Mouse (Mus musculus) CH12.LX (cell line): Measurements from ENCODE around the gene Ghitm. TPM values are rescaled to one million over a fixed set of nuclear protein-coding genes. Genes with fewer than 3 reads are reported as not detected.

Source experiments
- DNase-seq: peaks from one replicate; pipeline ENCODE4 v3.0.0-alpha.2; 2013; ENCODE audit errors: extremely low read depth
- H3K27ac ChIP-seq: 2 replicates; pipeline ENCODE4 v1.5.1; 2012; ENCODE audit warnings: low read depth, mild to moderate bottlenecking, control low read depth, moderate library complexity; ENCODE audit not compliant: insufficient read depth
- H3K27me3 ChIP-seq: replicated peaks from 2 replicates; pipeline ENCODE3; 2012; ENCODE audit warnings: inconsistent platforms
- H3K36me3 ChIP-seq, 2 experiments: replicated peaks in 1 of 2; 2 replicates each; pipeline versions ENCODE3 to v1.6.1; 2012; ENCODE audit warnings: inconsistent platforms in 1 of 2, low read length in 1 of 2, mild to moderate bottlenecking in 1 of 2, mixed read lengths in 1 of 2, moderate library complexity in 1 of 2; ENCODE audit not compliant: control insufficient read depth in 1 of 2, insufficient read depth in 1 of 2
- H3K4me1 ChIP-seq, 2 experiments: 2 replicates each; pipeline ENCODE4 v1.6.1; 2012; ENCODE audit warnings: inconsistent platforms in 1 of 2, moderate library complexity in 1 of 2; ENCODE audit not compliant: insufficient read depth in 2 of 2, control insufficient read depth in 1 of 2
- H3K4me2 ChIP-seq: 2 replicates; pipeline ENCODE4 v1.6.1; 2012; ENCODE audit warnings: low read depth, mild to moderate bottlenecking, control low read depth; ENCODE audit not compliant: poor library complexity, insufficient read depth, severe bottlenecking
- H3K4me3 ChIP-seq, 3 experiments: fragments of 150-350 bp in 1 of 3; sonication (generic) in 1 of 3; replicated peaks in 1 of 3; 2 replicates each; pipeline versions ENCODE3 to v1.5.1; 2011 to 2012; ENCODE audit warnings: low read depth in 2 of 3, low read length in 2 of 3, mild to moderate bottlenecking in 2 of 3, moderate library complexity in 2 of 3, control low read depth in 1 of 3, improper control_type of control experiment in 1 of 3, inconsistent platforms in 1 of 3, mixed read lengths in 1 of 3; ENCODE audit not compliant: poor library complexity in 1 of 3
- H3K79me2 ChIP-seq: replicated peaks from 2 replicates; pipeline ENCODE4 v1.6.1; 2012; ENCODE audit warnings: mild to moderate bottlenecking, moderate library complexity; ENCODE audit not compliant: control insufficient read depth, poor library complexity, insufficient read depth, severe bottlenecking; ENCODE audit errors: extremely low read depth
- H3K9ac ChIP-seq: 2 replicates; pipeline ENCODE4 v1.6.1; 2012; ENCODE audit warnings: low read depth, mild to moderate bottlenecking, control low read depth, moderate library complexity; ENCODE audit not compliant: insufficient read depth
- H3K9me3 ChIP-seq: replicated peaks from 2 replicates; pipeline ENCODE3; 2012; ENCODE audit warnings: low read length, inconsistent platforms, mixed read lengths
- BHLHE40 ChIP-seq: IDR thresholded peaks from 2 replicates; pipeline ENCODE4 v1.6.1; 2011; ENCODE audit warnings: mild to moderate bottlenecking, low read depth, low read length, improper control_type of control experiment
- CHD2 ChIP-seq: IDR thresholded peaks from 2 replicates; pipeline ENCODE4 v1.6.1; 2011; ENCODE audit warnings: low read length, improper control_type of control experiment
- CTCF ChIP-seq, 2 experiments: IDR thresholded peaks in 1 of 2; conservative IDR thresholded peaks in 1 of 2; 2 replicates each; pipeline ENCODE4 v1.5.1; 2011 to 2012; ENCODE audit warnings: low read depth in 2 of 2, low read length in 2 of 2, improper control_type of control experiment in 1 of 2, inconsistent platforms in 1 of 2, mild to moderate bottlenecking in 1 of 2, moderate library complexity in 1 of 2
- ELF1 ChIP-seq: IDR thresholded peaks from 2 replicates; pipeline ENCODE4 v1.6.1; 2014; ENCODE audit warnings: low read depth, mild to moderate bottlenecking, inconsistent platforms, low read length, improper control_type of control experiment
- HCFC1 ChIP-seq: IDR thresholded peaks from 2 replicates; pipeline ENCODE4 v1.6.1; 2012; ENCODE audit warnings: low read depth, mild to moderate bottlenecking, inconsistent platforms, low read length, improper control_type of control experiment
- KAT2A ChIP-seq: IDR thresholded peaks from 2 replicates; pipeline ENCODE4 v1.6.1; 2012; ENCODE audit warnings: low read length, improper control_type of control experiment, inconsistent platforms; ENCODE audit not compliant: insufficient replicate concordance
- MAX ChIP-seq: IDR thresholded peaks from 2 replicates; pipeline ENCODE4 v1.6.1; 2011; ENCODE audit warnings: low read length, improper control_type of control experiment
- MAZ ChIP-seq: IDR thresholded peaks from 2 replicates; pipeline ENCODE4 v1.6.1; 2012; ENCODE audit warnings: low read depth, mild to moderate bottlenecking, inconsistent platforms, low read length, improper control_type of control experiment, moderate library complexity
- MEF2A ChIP-seq: IDR thresholded peaks from 2 replicates; pipeline ENCODE4 v1.6.1; 2014; ENCODE audit warnings: low read depth, mild to moderate bottlenecking, inconsistent platforms, low read length, improper control_type of control experiment, borderline replicate concordance
- NELFE ChIP-seq: IDR thresholded peaks from 2 replicates; pipeline ENCODE4 v1.6.1; 2011; ENCODE audit warnings: low read depth, low read length, improper control_type of control experiment
- PAX5 ChIP-seq: IDR thresholded peaks from 2 replicates; pipeline ENCODE4 v1.6.1; 2012; ENCODE audit warnings: low read length, inconsistent platforms, mixed read lengths
- POLR2AphosphoS2 ChIP-seq: IDR thresholded peaks from 2 replicates; pipeline ENCODE4 v1.6.1; 2011; ENCODE audit warnings: low read depth, low read length, improper control_type of control experiment
- RAD21 ChIP-seq: IDR thresholded peaks from 2 replicates; pipeline ENCODE4 v1.6.1; 2011; ENCODE audit warnings: low read depth, mild to moderate bottlenecking, low read length, improper control_type of control experiment, moderate library complexity
- RCOR1 ChIP-seq: conservative IDR thresholded peaks from 2 replicates; pipeline ENCODE4 v1.6.1; 2012; ENCODE audit warnings: low read depth, mild to moderate bottlenecking, inconsistent platforms, low read length, improper control_type of control experiment
- SMC3 ChIP-seq: IDR thresholded peaks from 2 replicates; pipeline ENCODE4 v1.6.1; 2011; ENCODE audit warnings: low read depth, low read length, improper control_type of control experiment
- TCF12 ChIP-seq: IDR thresholded peaks from 2 replicates; pipeline ENCODE4 v1.6.1; 2014; ENCODE audit warnings: low read depth, mild to moderate bottlenecking, inconsistent platforms, low read length, improper control_type of control experiment
- UBTF ChIP-seq: IDR thresholded peaks from 2 replicates; pipeline ENCODE4 v1.6.1; 2012; ENCODE audit warnings: low read depth, mild to moderate bottlenecking, inconsistent platforms, low read length, improper control_type of control experiment, moderate library complexity
- ZC3H11A ChIP-seq: IDR thresholded peaks from 2 replicates; pipeline ENCODE4 v1.6.1; 2012; ENCODE audit warnings: low read depth, mild to moderate bottlenecking, inconsistent platforms, low read length, improper control_type of control experiment
- ZKSCAN1 ChIP-seq: IDR thresholded peaks from 2 replicates; pipeline ENCODE4 v1.6.1; 2012; ENCODE audit warnings: low read depth, inconsistent platforms, low read length, improper control_type of control experiment, borderline replicate concordance
- ZMIZ1 ChIP-seq: IDR thresholded peaks from 2 replicates; pipeline ENCODE4 v1.6.1; 2012; ENCODE audit warnings: low read depth, mild to moderate bottlenecking, inconsistent platforms, low read length, improper control_type of control experiment
- dilution Hi-C: fragments of 300-500 bp; cut with MboI; formaldehyde crosslinking; loops from 2 replicates; pipeline ENCODE4 v1.14.3; 2020; ENCODE audit warnings: low sequenced_read_pairs; ENCODE audit not compliant: extremely low pct_unique_long_range_greater_than_20kb, extremely low pct_ligation_motif_present
- in situ Hi-C: fragments of 300-500 bp; cut with MboI; formaldehyde crosslinking; loops from 3 replicates; pipeline ENCODE4 v1.14.3; 2019; ENCODE audit warnings: low sequenced_read_pairs, low pct_ligation_motif_present, low pct_unique_long_range_greater_than_20kb, mixed read lengths
- polyA plus RNA-seq: library from polyadenylated mRNA; unstranded; fragments of >175 nt; gene quantifications from 2 replicates; pipeline ENCODE4 v1.2.1, GENCODE M21; 2012; ENCODE audit warnings: low read depth; ENCODE audit not compliant: insufficient read length
- total RNA-seq, 2 experiments: library from RNA; depleted of rRNA; stranded (reverse); fragments of 300-350 nt in 1 of 2; fragments of >200 nt in 1 of 2; gene quantifications; 2 replicates each; pipeline ENCODE4 v1.2.3; 2012 to 2014

Ghitm gene
- total and polyA plus RNA-seq, 3 experiments, result 302 to 320 (median 311) TPM

DNA sequence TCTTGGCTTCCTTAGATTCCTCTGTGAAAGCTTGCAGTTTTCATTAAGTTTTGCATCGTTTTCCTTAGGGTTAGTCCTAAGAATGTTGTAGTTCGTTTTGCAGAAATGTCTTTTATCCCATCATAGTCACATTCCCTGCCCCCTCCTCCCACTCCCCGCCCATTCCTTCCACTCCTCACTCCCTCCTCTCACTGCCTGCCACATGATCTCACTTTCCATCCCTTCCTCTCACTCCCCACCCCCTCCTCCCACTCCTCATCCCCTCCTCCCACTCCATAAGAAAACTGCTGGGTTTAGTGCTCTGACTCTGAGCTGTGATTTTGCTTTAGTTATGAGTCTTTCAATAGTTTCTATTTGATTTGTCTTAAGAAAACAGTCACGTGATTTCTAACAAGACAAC is 51.3 kb downstream of the Ghitm start:
- H3K27ac ChIP-seq, result no peak overlapping the region
- no peaks in the 10 kb centered on the region for H3K4me1 ChIP-seq
- no peaks in the 10 kb centered on the region for H3K79me2 ChIP-seq
- dilution Hi-C loops, result no loop called here
- no peak overlapping the region for H3K4me3 ChIP-seq
- no peak overlapping the region for H3K4me2 ChIP-seq
- no peak for DNase-seq
- peaks cover 55% of the 10 kb centered on the region for H3K27me3 ChIP-seq
- TF ChIP-seq POLR2AphosphoS2 (no peak), BHLHE40 (peak; percentile 57), MAZ (no peak), SMC3 (no peak), ELF1 (no peak)
- TF ChIP-seq, all 38 proteins: peak for 1
- in situ Hi-C loops, result no loop called here
- Histone ChIP-seq H3K9me3 (no peaks in the 10 kb centered on the region), H3K9ac (no peak overlapping the region), H3K36me3 (no peaks in the 10 kb centered on the region)

DNA sequence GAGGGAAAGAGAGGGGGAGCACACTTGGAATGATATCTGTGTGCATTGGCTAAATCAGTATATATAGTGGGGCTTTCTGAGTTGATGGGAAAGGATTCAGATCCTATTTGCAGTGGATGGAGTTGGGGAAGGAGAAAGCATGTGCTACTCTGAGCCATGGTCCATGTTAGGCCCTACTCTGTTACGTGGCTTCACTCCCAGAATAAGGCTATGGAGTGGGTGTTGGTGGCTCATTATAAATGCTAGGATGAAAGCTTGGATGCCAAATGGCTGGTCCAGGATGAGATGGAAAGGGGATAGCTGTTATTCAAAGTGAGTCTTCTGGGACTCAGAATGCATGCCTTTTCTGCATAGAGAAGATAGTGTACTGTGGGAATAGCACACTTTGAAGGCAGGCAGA is 54.3 kb downstream of the Ghitm start:
- Histone ChIP-seq H3K4me3 (no peak overlapping the region), H3K9me3 (no peaks in the 10 kb centered on the region), H3K9ac (no peak overlapping the region), H3K36me3 (no peaks in the 10 kb centered on the region), H3K27ac (no peak overlapping the region), H3K27me3 (peaks cover 67% of the 10 kb centered on the region), H3K4me2 (no peak overlapping the region), H3K79me2 (no peaks in the 10 kb centered on the region), H3K4me1 (no peaks in the 10 kb centered on the region)
- dilution Hi-C loops (no loop called here), in situ Hi-C loops (no loop called here)
- DNase-seq, result no peak
- TF ChIP-seq POLR2AphosphoS2 (no peak), CHD2 (no peak), ZKSCAN1 (no peak), ZMIZ1 (no peak), MEF2A (no peak), UBTF (no peak), KAT2A (no peak), HCFC1 (no peak), RCOR1 (no peak), ELF1 (no peak), RAD21 (no peak), SMC3 (no peak), NELFE (no peak), PAX5 (no peak), MAX (no peak), TCF12 (no peak), ZC3H11A (no peak), CTCF (conservative IDR thresholded peaks at IDR 0.05 in 1 of 2, IDR thresholded peaks at IDR 0.05 in 1 of 2; ENCODE audit: low read depth in 2 of 2, low read length in 2 of 2) (no peak), BHLHE40 (no peak)

Other genes with a start within 250 kb of the Ghitm start
- 7.9 and 8.8 TPM in 2 replicates for gene Ccser2, start 166.5 kb downstream of the Ghitm start, total RNA-seq (2012; rRNA removed)
- 9.6 and 9.8 TPM in 2 replicates for gene Ccser2, start 166.5 kb downstream of the Ghitm start, total RNA-seq (2014; rRNA removed)
- 8.5 and 9.3 TPM in 2 replicates for gene Ccser2, start 166.5 kb downstream of the Ghitm start, polyA plus RNA-seq
- not detected in 2 replicates for gene Rgr, start 86.3 kb downstream of the Ghitm start, total RNA-seq (2012; rRNA removed)
- gene Rgr, start 86.3 kb downstream of the Ghitm start, total RNA-seq (2014; rRNA removed), result not detected in 2 replicates
- gene Rgr, start 86.3 kb downstream of the Ghitm start, polyA plus RNA-seq, result not detected in 2 replicates
- gene Lrit1, start 80.4 kb downstream of the Ghitm start, total RNA-seq (2012; rRNA removed), result not detected in 2 replicates
- gene Lrit1, start 80.4 kb downstream of the Ghitm start, total RNA-seq (2014; rRNA removed), result not detected in 2 replicates
- gene Lrit1, start 80.4 kb downstream of the Ghitm start, polyA plus RNA-seq, result not detected in 2 replicates
- not detected in 2 replicates for gene Lrit2, start 67.3 kb downstream of the Ghitm start, total RNA-seq (2012; rRNA removed)
- not detected in 2 replicates for gene Lrit2, start 67.3 kb downstream of the Ghitm start, total RNA-seq (2014; rRNA removed)
- gene Lrit2, start 67.3 kb downstream of the Ghitm start, polyA plus RNA-seq, result not detected in 2 replicates
- not detected in 2 replicates for gene Cdhr1, start 36.9 kb downstream of the Ghitm start, total RNA-seq (2012; rRNA removed)
- gene Cdhr1, start 36.9 kb downstream of the Ghitm start, total RNA-seq (2014; rRNA removed), result not detected in 2 replicates
- not detected in 2 replicates for gene Cdhr1, start 36.9 kb downstream of the Ghitm start, polyA plus RNA-seq
- not detected in 2 replicates for gene 2610528A11Rik, start 21.2 kb downstream of the Ghitm start, total RNA-seq (2012; rRNA removed)
- gene 2610528A11Rik, start 21.2 kb downstream of the Ghitm start, total RNA-seq (2014; rRNA removed), result not detected in 2 replicates
- not detected in 2 replicates for gene 2610528A11Rik, start 21.2 kb downstream of the Ghitm start, polyA plus RNA-seq